In the genomic region with DNA sequence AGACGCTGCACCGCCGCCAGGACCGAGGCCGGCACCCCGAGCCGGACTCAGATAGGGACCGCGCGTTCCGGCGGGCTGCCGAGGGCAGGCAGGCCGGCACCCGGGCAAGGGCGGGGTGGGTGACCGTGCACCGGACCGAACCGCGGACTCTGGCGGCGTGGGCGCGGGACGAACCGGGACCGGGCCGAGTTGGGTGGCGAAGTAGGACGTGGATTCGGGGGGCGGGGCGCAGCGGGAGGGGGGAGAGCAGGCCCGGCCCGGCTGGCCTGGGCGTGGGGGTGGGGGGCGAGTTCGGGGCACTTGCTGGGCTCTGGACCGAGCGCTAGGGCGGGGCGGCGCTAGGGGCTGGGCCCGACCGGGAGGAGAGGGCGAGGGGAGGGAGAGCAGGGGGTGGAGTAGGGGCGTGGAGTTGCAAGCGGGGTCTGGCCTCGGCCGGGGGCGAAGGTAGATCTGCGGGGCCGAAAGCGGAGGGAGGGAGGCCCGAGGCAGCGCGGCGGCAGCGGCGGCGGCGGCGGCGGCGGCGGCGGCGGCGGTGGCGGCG, we compare ENCODE assay signal across 8 mouse cellular contexts. TPM values are rescaled to one million over a fixed set of nuclear protein-coding genes. Genes with fewer than 3 reads are reported as not detected.
DNase-seq lines count a peak whose midpoint lies in the region; ATAC-seq and TF ChIP-seq lines count a peak whose summit lies in the region.

No protein-coding gene starts in this region.

- no peak for TF ChIP-seq CTCF in liver, embryonic 14.5 days (IDR thresholded peaks at IDR 0.05; ENCODE audit: low read depth)

- H3K4me3 ChIP-seq in megakaryocyte, embryonic 14.5 days (replicated peaks): peak overlapping the region; percentile 93
- H3K4me3 ChIP-seq in intestine, embryonic 15.5 days (replicated peaks): peak overlapping the region; percentile 52
- H3K4me3 ChIP-seq in liver, embryonic 14.5 days (ENCODE audit: insufficient read depth in 1 of 2, low read depth in 2 of 2, low read length in 2 of 2): peak overlapping the region; percentile 64 to 69
- peak overlapping the region; percentile 46 for H3K4me3 ChIP-seq in neural tube, embryonic 14.5 days (ENCODE audit: low read depth, low read length)

- peak overlapping the region; percentile 70 for H3K27ac ChIP-seq in intestine, embryonic 15.5 days
- no peak overlapping the region for H3K27ac ChIP-seq in liver, embryonic 14.5 days
- no peak overlapping the region for H3K27ac ChIP-seq in neural tube, embryonic 14.5 days (ENCODE audit: low read depth, low read length)

- H3K27me3 ChIP-seq in megakaryocyte, embryonic 14.5 days (replicated peaks): peaks cover 40% of the 10 kb centered on the region
- no peaks in the 10 kb centered on the region for H3K27me3 ChIP-seq in intestine, embryonic 15.5 days (replicated peaks)
- H3K27me3 ChIP-seq in liver, embryonic 14.5 days (ENCODE audit: control insufficient read depth, insufficient read depth, low read length): peaks cover 2% of the 10 kb centered on the region; the same call in 1 of the 2 replicates
- no peaks in the 10 kb centered on the region for H3K27me3 ChIP-seq in neural tube, embryonic 14.5 days (ENCODE audit: control insufficient read depth, insufficient read depth, low read length)

- no peak for ATAC-seq in megakaryocyte, adult 5-6 weeks (ENCODE audit: poor library complexity, severe bottlenecking)
- peak; percentile 67 for ATAC-seq in intestine, embryonic 15.5 days
- peak; percentile 25 for ATAC-seq in liver, embryonic 14.5 days (ENCODE audit: insufficient read depth)
- ATAC-seq in neural tube, embryonic 14.5 days (ENCODE audit: low read depth): no peak

- peaks cover 11% of the 10 kb centered on the region for H3K9me3 ChIP-seq in megakaryocyte, embryonic 14.5 days
- no peaks in the 10 kb centered on the region for H3K9me3 ChIP-seq in intestine, embryonic 15.5 days
- H3K9me3 ChIP-seq in liver, embryonic 14.5 days (ENCODE audit: control insufficient read depth, low read length): no peaks in the 10 kb centered on the region
- no peaks in the 10 kb centered on the region for H3K9me3 ChIP-seq in neural tube, embryonic 14.5 days (ENCODE audit: control insufficient read depth, low read length)

- peak overlapping the region; percentile 81 for H3K4me2 ChIP-seq in intestine, embryonic 15.5 days (replicated peaks)
- peak overlapping the region; percentile 79 for H3K4me2 ChIP-seq in liver, embryonic 14.5 days (ENCODE audit: low read depth)
- peak overlapping the region; percentile 60 for H3K4me2 ChIP-seq in neural tube, embryonic 14.5 days (ENCODE audit: low read depth, low read length)

- DNase-seq in cerebellum, postnatal 14 days: peak; percentile 25 to 47
- peak; percentile 48 to 56 for DNase-seq in gastrocnemius, postnatal 4 days (ENCODE audit: low spot score in 2 of 2)
- no peak for DNase-seq in liver, embryonic 14.5 days (ENCODE audit: low read depth in 3 of 3, low spot score in 3 of 3)
- peak; percentile 27 for DNase-seq in urinary bladder, postnatal 25 days (ENCODE audit: low spot score)

- no peak for TF ChIP-seq EP300 in liver, embryonic 14.5 days (IDR thresholded peaks at IDR 0.05; ENCODE audit: low read depth)

- H3K9ac ChIP-seq in intestine, embryonic 15.5 days: peak overlapping the region; percentile 48
- H3K9ac ChIP-seq in liver, embryonic 14.5 days (replicated peaks): peak overlapping the region; percentile 60
- H3K9ac ChIP-seq in neural tube, embryonic 14.5 days (replicated peaks; ENCODE audit: low read depth, low read length): peak overlapping the region; percentile 48; the same call in 1 of the 2 replicates

- 15% methylated on average over 41 of the region's 73 CpGs for WGBS in intestine, embryonic 15.5 days
- WGBS in liver, embryonic 14.5 days (ENCODE audit: insufficient replicate concordance): 4% methylated on average over 34 of the region's 73 CpGs
- WGBS in neural tube, embryonic 14.5 days: 19% methylated on average over 14 of the region's 73 CpGs

- peaks cover 27% of the 10 kb centered on the region for H3K4me1 ChIP-seq in megakaryocyte, embryonic 14.5 days
- 0 out of 2 replicates have a peak, but pooled peaks cover 2% of the 10 kb centered on the region for H3K4me1 ChIP-seq in intestine, embryonic 15.5 days (replicated peaks)
- peaks cover 3 to 10% of the 10 kb centered on the region in 2 experiments; a peak in 2 of 4 replicates for H3K4me1 ChIP-seq in liver, embryonic 14.5 days (replicated peaks; ENCODE audit: control insufficient read depth in 2 of 2, insufficient read depth in 2 of 2, low read length in 1 of 2)
- no peaks in the 10 kb centered on the region for H3K4me1 ChIP-seq in neural tube, embryonic 14.5 days (ENCODE audit: control insufficient read depth, insufficient read depth, low read length)

- no peaks in the 10 kb centered on the region for H3K36me3 ChIP-seq in megakaryocyte, embryonic 14.5 days (replicated peaks; ENCODE audit: low read length)
- H3K36me3 ChIP-seq in intestine, embryonic 15.5 days: no peaks in the 10 kb centered on the region
- no peaks in the 10 kb centered on the region for H3K36me3 ChIP-seq in liver, embryonic 14.5 days (replicated peaks; ENCODE audit: control insufficient read depth, insufficient read depth, low read depth)
- H3K36me3 ChIP-seq in neural tube, embryonic 14.5 days (ENCODE audit: control insufficient read depth, insufficient read depth, low read length): no peaks in the 10 kb centered on the region

RNA-seq across cellular contexts. Expression of a gene that starts 0.5 kb away (rescaled TPM):
- 3.6 and 10.5 TPM in 2 replicates for polyA plus RNA-seq in megakaryocyte, embryonic 14.5 days (2012; ENCODE audit: insufficient read depth, low replicate concordance)
- 4.6 and 5.5 TPM in 2 replicates for total RNA-seq in megakaryocyte, adult 5-6 weeks (2015)
- total RNA-seq in megakaryocyte, adult 5-6 weeks (2017): 3.3 and 4.0 TPM in 2 replicates
- total RNA-seq in gastrocnemius, postnatal 4 days (2021): 10 to 100 TPM; 11.1 to 11.2 TPM
- 4.9 and 5.1 TPM in 2 replicates for polyA plus RNA-seq in intestine, embryonic 15.5 days (2015; fragmentation: Nextera tagmentation; extraction: Ambion mirVana)
- 2.1 and 2.3 TPM in 2 replicates for polyA plus RNA-seq in liver, embryonic 14.5 days (2012; rRNA removed)
- 3.5 and 3.9 TPM in 2 replicates for polyA plus RNA-seq in liver, embryonic 14.5 days (2014; fragmentation: Nextera tagmentation; extraction: Ambion mirVana)
- 6.4 and 6.9 TPM in 2 replicates for polyA plus RNA-seq in neural tube, embryonic 14.5 days (2014; fragmentation: Nextera tagmentation; extraction: Ambion mirVana)

Comparison
In these comparisons a context has a peak if more than half of its experiments do, and no peak if none do; other contexts are left out.
1. ATAC-seq: peak in intestine, embryonic 15.5 days (single experiment) and liver, embryonic 14.5 days (single experiment); none in megakaryocyte, adult 5-6 weeks (single experiment) and neural tube, embryonic 14.5 days (single experiment).
2. DNase-seq: peak in cerebellum, postnatal 14 days (2 of 2), gastrocnemius, postnatal 4 days (2 of 2) and urinary bladder, postnatal 25 days (single experiment); none in liver, embryonic 14.5 days (0 of 3).
3. Peak in every context shown above with its lines, with median percentiles within 50 percentile points of each other: H3K4me3 ChIP-seq, H3K4me2 ChIP-seq and H3K9ac ChIP-seq.